ENCODE assay signal across 9 mouse cellular contexts in genomic region chr4:63459141-63459789, GRCm38 (mm10). TPM values are rescaled to one million over a fixed set of nuclear protein-coding genes. Genes with fewer than 3 reads are reported as not detected.
DNase-seq lines count a peak whose midpoint lies in the region; ATAC-seq and TF ChIP-seq lines count a peak whose summit lies in the region.
"Had no signal": no experiment of that assay in that cellular context is flagged by ENCODE, and none has a peak within 500 bp of the region (broad histone marks: within the 10 kb centered on the region; RNA-seq: fewer than 3 reads in every experiment).

No protein-coding gene starts in this region.

- H3K36me3 ChIP-seq in E14TG2a.4 (ENCODE audit: insufficient read depth, low read length): 0 out of 2 replicates have a peak, but pooled peaks cover 5% of the 10 kb centered on the region
- H3K36me3 ChIP-seq in forebrain, embryonic 15.5 days: no peaks in the 10 kb centered on the region

- 1% methylated on average over 16 of the region's 16 CpGs for WGBS in forebrain, embryonic 15.5 days

- DNase-seq in cerebellum, postnatal 14 days: peak; percentile 32 to 39
- peak; percentile 19 to 63 for DNase-seq in lung, postnatal 4 days
- no peak for DNase-seq in thymus, postnatal 36 days
- no peak for DNase-seq in gastrocnemius, postnatal 36 days
- DNase-seq: spleen, adult 18-20 months had no signal

- ATAC-seq in cerebellum, adult (ENCODE audit: insufficient number of reproducible peaks, low FRiP score, low TSS enrichment): no peak
- peak; percentile 81 for ATAC-seq in forebrain, embryonic 15.5 days (replicated peaks)
- ATAC-seq in erythroid progenitor cell, adult 5-6 weeks (replicated peaks; ENCODE audit: low FRiP score, poor library complexity, severe bottlenecking): no peak

- intact Hi-C loops in gastrocnemius, postnatal 36 days (cut with DNase I): no loop called here

- H3K9ac ChIP-seq in forebrain, embryonic 15.5 days (replicated peaks): 0 out of 2 replicates have a peak overlapping the region, but pooled peaks have one; percentile 19

- no peaks in the 10 kb centered on the region for H3K27me3 ChIP-seq in E14TG2a.4 (ENCODE audit: insufficient read depth, low read length)
- H3K27me3 ChIP-seq in forebrain, embryonic 15.5 days: no peaks in the 10 kb centered on the region; the same call in 1 of the 2 replicates

- H3K27ac ChIP-seq in forebrain, embryonic 15.5 days (replicated peaks): peak overlapping the region; percentile 78

- H3K4me3 ChIP-seq in E14TG2a.4 (replicated peaks; ENCODE audit: low read length): peak overlapping the region; percentile 45
- no peak overlapping the region for H3K4me3 ChIP-seq in forebrain, embryonic 15.5 days

- peaks cover 82% of the 10 kb centered on the region for H3K4me1 ChIP-seq in E14TG2a.4 (replicated peaks; ENCODE audit: low read depth, low read length)
- H3K4me1 ChIP-seq in forebrain, embryonic 15.5 days: peaks cover 20% of the 10 kb centered on the region

- H3K4me2 ChIP-seq in forebrain, embryonic 15.5 days (replicated peaks): peak overlapping the region; percentile 35

- H3K9me3 ChIP-seq in E14TG2a.4 (ENCODE audit: low read length): no peaks in the 10 kb centered on the region
- H3K9me3 ChIP-seq in forebrain, embryonic 15.5 days: no peaks in the 10 kb centered on the region

- TF ChIP-seq CTCF in E14TG2a.4 (conservative IDR thresholded peaks at IDR 0.05; ENCODE audit: low read length): no peak

RNA-seq across cellular contexts. Expression of gene Whrn, which starts 36.5 kb away (rescaled TPM):
- polyA plus RNA-seq in forebrain, embryonic 15.5 days (2015; fragmentation: Nextera tagmentation; extraction: Ambion mirVana): 6.4 and 7.7 TPM in 2 replicates
- 0.84 TPM in 1 of 2 replicates, not detected in the other for total RNA-seq in erythroid progenitor cell, adult 5-6 weeks (2015; ENCODE audit: low replicate concordance)
- 0.77 TPM in 1 of 2 replicates, not detected in the other for total RNA-seq in erythroid progenitor cell, adult 5-6 weeks (2017; ENCODE audit: low replicate concordance)
- total RNA-seq in gastrocnemius, postnatal 36 days (2021): 1 to 10 TPM; 2.2 to 2.5 TPM

RNA-seq across cellular contexts. Expression of gene Akna, which starts 56.1 kb away (rescaled TPM):
- 12.4 and 16.0 TPM in 2 replicates for polyA plus RNA-seq in forebrain, embryonic 15.5 days (2015; fragmentation: Nextera tagmentation; extraction: Ambion mirVana)
- 18.7 and 26.4 TPM in 2 replicates for total RNA-seq in erythroid progenitor cell, adult 5-6 weeks (2015; ENCODE audit: low replicate concordance)
- total RNA-seq in erythroid progenitor cell, adult 5-6 weeks (2017; ENCODE audit: low replicate concordance): 12.0 and 13.1 TPM in 2 replicates
- total RNA-seq in gastrocnemius, postnatal 36 days (2021): 1 to 10 TPM; 1.4 to 1.5 TPM

Comparison
In these comparisons a context has a peak if more than half of its experiments do, and no peak if none do; other contexts are left out.
1. DNase-seq: peak in cerebellum, postnatal 14 days (2 of 2) and lung, postnatal 4 days (2 of 2); none in thymus, postnatal 36 days (0 of 2) and gastrocnemius, postnatal 36 days (0 of 2).
2. RNA of gene Akna, which starts 56.1 kb away (total RNA-seq): 12.0 to 26.4 TPM in erythroid progenitor cell, adult 5-6 weeks; 1.4 to 1.5 TPM in gastrocnemius, postnatal 36 days; every median in the first group is over 4 times any median in the second.